Mouse (Mus musculus): Measurements from ENCODE around the gene Wdr45. TPM values are rescaled to one million over a fixed set of nuclear protein-coding genes. Genes with fewer than 3 reads are reported as not detected.
A peak's percentile ranks its signal among the peaks of the same experiment; 100 is the strongest.

Gene Wdr45
- total and polyA plus RNA-seq, 2 experiments from 2014 or later: 29.0 to 31.5 TPM

DNA sequence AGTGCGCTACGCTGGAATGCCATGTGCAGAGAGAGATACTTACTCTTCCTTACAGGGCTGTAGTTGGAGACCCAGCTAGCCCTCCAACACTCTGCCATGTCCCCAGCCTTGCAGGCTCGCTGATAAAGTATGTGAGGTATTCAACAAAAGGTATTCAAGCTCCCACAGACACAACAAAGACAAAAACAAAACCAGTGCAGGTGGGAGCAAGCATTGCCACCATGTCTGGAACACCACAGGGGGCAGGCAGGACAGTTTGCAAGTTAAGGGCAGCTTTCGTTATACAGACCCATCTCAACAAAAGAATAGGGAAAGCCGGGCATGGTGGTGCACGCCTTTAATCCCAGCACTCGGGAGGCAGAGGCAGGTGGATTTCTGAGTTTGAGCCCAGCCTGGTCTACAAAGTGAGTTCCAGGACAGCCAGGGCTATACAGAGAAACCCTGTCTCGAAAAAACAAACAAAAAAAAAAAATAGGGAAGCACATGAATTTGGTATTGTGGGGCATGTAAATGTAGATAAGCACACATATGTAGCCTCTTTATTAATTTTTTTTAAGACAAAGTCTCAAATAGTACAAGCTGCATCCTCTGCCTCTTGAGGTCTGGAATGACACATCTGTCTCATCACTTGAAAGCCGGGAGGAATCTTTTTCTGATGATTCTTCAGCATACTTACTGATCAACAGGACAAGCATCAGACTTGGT lies 61.5 kb downstream of the Wdr45 start:
- Histone ChIP-seq H3K36me3 (ENCODE audit: insufficient read depth) (no peaks in the 10 kb centered on the region; the same call in 1 of the 2 replicates), H3K27ac (ENCODE audit: low read depth, low read length) (no peak overlapping the region), H3K9ac (no peak overlapping the region), H3K4me3 (ENCODE audit: low read depth, low read length) (no peak overlapping the region), H3K4me2 (ENCODE audit: low read depth) (no peak overlapping the region), H3K4me1 (ENCODE audit: insufficient read depth) (no peaks in the 10 kb centered on the region), H3K9me3 (ENCODE audit: low read length) (no peaks in the 10 kb centered on the region), H3K27me3 (ENCODE audit: insufficient read depth, low read length) (no peaks in the 10 kb centered on the region)
- ATAC-seq (no peak), DNase-seq (no peak)
- no peak for TF ChIP-seq CTCF (IDR thresholded peaks at IDR 0.05; ENCODE audit: low read depth)
- WGBS: 76% methylated on average over 9 of the region's 9 CpGs

DNA sequence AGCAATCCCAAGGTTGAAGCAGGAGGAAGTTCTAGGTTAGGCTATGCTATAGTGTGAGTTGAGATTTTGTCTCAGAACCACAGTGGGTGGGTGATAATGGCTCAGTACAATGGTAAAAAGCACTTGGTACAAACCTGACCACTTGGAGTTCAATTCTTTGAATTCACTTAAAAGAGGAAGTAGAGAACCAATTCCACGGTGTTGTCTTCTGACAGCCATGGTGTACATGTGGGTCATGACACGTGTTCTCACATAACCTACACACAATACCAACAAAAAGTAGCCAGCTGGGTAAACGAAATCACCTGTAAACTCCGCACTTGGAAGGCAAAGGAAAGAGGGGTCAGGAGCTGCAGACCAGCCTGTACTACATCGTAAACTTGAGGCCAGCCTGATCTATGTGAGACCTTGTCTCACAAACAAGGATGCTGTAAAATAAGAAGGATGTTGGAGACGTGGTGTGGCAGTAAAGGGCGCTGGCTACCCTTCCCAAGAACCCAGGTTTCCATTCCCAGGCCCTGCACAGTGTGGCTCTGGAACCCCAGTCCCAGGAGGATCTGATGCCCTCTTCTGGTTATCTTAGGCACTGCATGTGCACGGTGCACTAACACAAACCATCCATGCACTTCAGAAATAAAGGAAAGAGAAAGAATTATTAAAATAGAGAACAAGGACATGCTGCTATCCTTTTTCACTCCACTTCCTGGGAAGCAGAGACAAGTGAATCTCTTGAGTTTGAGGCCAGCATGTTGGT lies 62.4 kb downstream of the Wdr45 start:
- peak; percentile 84 for ATAC-seq
- no peak overlapping the region for H3K27ac ChIP-seq (ENCODE audit: low read depth, low read length)

More for the DNA sequence above, 62.4 kb downstream of the Wdr45 start:
- 48% methylated on average over 8 of the region's 8 CpGs for WGBS
- H3K4me2 ChIP-seq (ENCODE audit: low read depth): no peak overlapping the region
- H3K4me1 ChIP-seq (ENCODE audit: insufficient read depth): no peaks in the 10 kb centered on the region
- TF ChIP-seq CTCF (IDR thresholded peaks at IDR 0.05; ENCODE audit: low read depth): peak; percentile 69
- no peaks in the 10 kb centered on the region for H3K36me3 ChIP-seq (ENCODE audit: insufficient read depth)
- peak; percentile 44 for DNase-seq
- no peaks in the 10 kb centered on the region for H3K9me3 ChIP-seq (ENCODE audit: low read length)
- no peak overlapping the region for H3K9ac ChIP-seq
- H3K4me3 ChIP-seq (ENCODE audit: low read depth, low read length): no peak overlapping the region
- H3K27me3 ChIP-seq (ENCODE audit: insufficient read depth, low read length): no peaks in the 10 kb centered on the region

Other genes starting within 250 kb of the Wdr45 start
- 0.23 TPM in 1 of 2 replicates, not detected in the other for gene Foxp3, start 140.7 kb upstream of the Wdr45 start, total RNA-seq (2014; rRNA removed)
- 0.11 and 0.23 TPM in 2 replicates for gene Foxp3, start 140.7 kb upstream of the Wdr45 start, polyA plus RNA-seq (2015; fragmentation: Nextera tagmentation; extraction: Ambion mirVana)
- 15.5 and 23.7 TPM in 2 replicates for gene Ppp1r3f, start 140.1 kb upstream of the Wdr45 start, total RNA-seq (2014; rRNA removed)
- 4.6 and 7.3 TPM in 2 replicates for gene Ppp1r3f, start 140.1 kb upstream of the Wdr45 start, polyA plus RNA-seq (2015; fragmentation: Nextera tagmentation; extraction: Ambion mirVana)
- gene Ccdc22, start 108.8 kb upstream of the Wdr45 start, total RNA-seq (2014; rRNA removed): 36.4 and 36.7 TPM in 2 replicates
- gene Ccdc22, start 108.8 kb upstream of the Wdr45 start, polyA plus RNA-seq (2015; fragmentation: Nextera tagmentation; extraction: Ambion mirVana): 25.8 and 27.5 TPM in 2 replicates
- gene Cacna1f, start 107.2 kb upstream of the Wdr45 start, total RNA-seq (2014; rRNA removed): 0.10 and 0.23 TPM in 2 replicates
- gene Cacna1f, start 107.2 kb upstream of the Wdr45 start, polyA plus RNA-seq (2015; fragmentation: Nextera tagmentation; extraction: Ambion mirVana): 0.06 and 0.10 TPM in 2 replicates
- 321 and 330 TPM in 2 replicates for gene Syp, start 75.9 kb upstream of the Wdr45 start, total RNA-seq (2014; rRNA removed)
- 190 and 242 TPM in 2 replicates for gene Syp, start 75.9 kb upstream of the Wdr45 start, polyA plus RNA-seq (2015; fragmentation: Nextera tagmentation; extraction: Ambion mirVana)
- gene Prickle3, start 57.1 kb upstream of the Wdr45 start, total RNA-seq (2014; rRNA removed): 1.2 TPM in 2 replicates
- 1.0 and 1.5 TPM in 2 replicates for gene Prickle3, start 57.1 kb upstream of the Wdr45 start, polyA plus RNA-seq (2015; fragmentation: Nextera tagmentation; extraction: Ambion mirVana)
- gene Plp2, start 42.9 kb upstream of the Wdr45 start, total RNA-seq (2014; rRNA removed): 15.7 and 24.3 TPM in 2 replicates
- 37.3 and 38.3 TPM in 2 replicates for gene Plp2, start 42.9 kb upstream of the Wdr45 start, polyA plus RNA-seq (2015; fragmentation: Nextera tagmentation; extraction: Ambion mirVana)
- 0.15 TPM in 1 of 2 replicates, not detected in the other for gene Magix, start 33.1 kb upstream of the Wdr45 start, total RNA-seq (2014; rRNA removed)
- 0.21 and 0.22 TPM in 2 replicates for gene Magix, start 33.1 kb upstream of the Wdr45 start, polyA plus RNA-seq (2015; fragmentation: Nextera tagmentation; extraction: Ambion mirVana)
- gene Gpkow, start 17.2 kb upstream of the Wdr45 start, total RNA-seq (2014; rRNA removed): 15.9 and 21.0 TPM in 2 replicates
- 36.4 and 41.2 TPM in 2 replicates for gene Gpkow, start 17.2 kb upstream of the Wdr45 start, polyA plus RNA-seq (2015; fragmentation: Nextera tagmentation; extraction: Ambion mirVana)
- 0.76 and 1.2 TPM in 2 replicates for gene Gm45208, start 7.9 kb downstream of the Wdr45 start, total RNA-seq (2014; rRNA removed)
- 0.91 TPM in 1 of 2 replicates, not detected in the other for gene Gm45208, start 7.9 kb downstream of the Wdr45 start, polyA plus RNA-seq (2015; fragmentation: Nextera tagmentation; extraction: Ambion mirVana)
- gene Praf2, start 14.1 kb downstream of the Wdr45 start, total RNA-seq (2014; rRNA removed): 87.2 and 89.6 TPM in 2 replicates
- gene Praf2, start 14.1 kb downstream of the Wdr45 start, polyA plus RNA-seq (2015; fragmentation: Nextera tagmentation; extraction: Ambion mirVana): 139 TPM in 2 replicates
- 149 and 202 TPM in 2 replicates for gene Ccdc120, start 36.6 kb downstream of the Wdr45 start, total RNA-seq (2014; rRNA removed)
- gene Ccdc120, start 36.6 kb downstream of the Wdr45 start, polyA plus RNA-seq (2015; fragmentation: Nextera tagmentation; extraction: Ambion mirVana): 59.3 and 66.3 TPM in 2 replicates
- gene Tfe3, start 48.2 kb downstream of the Wdr45 start, total RNA-seq (2014; rRNA removed): 12.8 and 20.4 TPM in 2 replicates
- 17.3 and 20.1 TPM in 2 replicates for gene Tfe3, start 48.2 kb downstream of the Wdr45 start, polyA plus RNA-seq (2015; fragmentation: Nextera tagmentation; extraction: Ambion mirVana)
- gene Gripap1, start 75.4 kb downstream of the Wdr45 start, total RNA-seq (2014; rRNA removed): 40.7 and 41.5 TPM in 2 replicates
- 46.0 and 62.4 TPM in 2 replicates for gene Gripap1, start 75.4 kb downstream of the Wdr45 start, polyA plus RNA-seq (2015; fragmentation: Nextera tagmentation; extraction: Ambion mirVana)
- gene Kcnd1, start 108.0 kb downstream of the Wdr45 start, total RNA-seq (2014; rRNA removed): 2.2 and 2.6 TPM in 2 replicates
- 4.1 and 4.8 TPM in 2 replicates for gene Kcnd1, start 108.0 kb downstream of the Wdr45 start, polyA plus RNA-seq (2015; fragmentation: Nextera tagmentation; extraction: Ambion mirVana)
- gene Otud5, start 127.0 kb downstream of the Wdr45 start, total RNA-seq (2014; rRNA removed): 73.7 and 76.8 TPM in 2 replicates
- 39.6 and 40.3 TPM in 2 replicates for gene Otud5, start 127.0 kb downstream of the Wdr45 start, polyA plus RNA-seq (2015; fragmentation: Nextera tagmentation; extraction: Ambion mirVana)
- 12.2 and 13.4 TPM in 2 replicates for gene Pim2, start 163.9 kb downstream of the Wdr45 start, total RNA-seq (2014; rRNA removed)
- 20.3 and 21.8 TPM in 2 replicates for gene Pim2, start 163.9 kb downstream of the Wdr45 start, polyA plus RNA-seq (2015; fragmentation: Nextera tagmentation; extraction: Ambion mirVana)
- 36.3 and 39.1 TPM in 2 replicates for gene Slc35a2, start 169.7 kb downstream of the Wdr45 start, total RNA-seq (2014; rRNA removed)
- 34.5 and 40.6 TPM in 2 replicates for gene Slc35a2, start 169.7 kb downstream of the Wdr45 start, polyA plus RNA-seq (2015; fragmentation: Nextera tagmentation; extraction: Ambion mirVana)
- 125 and 143 TPM in 2 replicates for gene Pqbp1, start 184.9 kb downstream of the Wdr45 start, total RNA-seq (2014; rRNA removed)
- gene Pqbp1, start 184.9 kb downstream of the Wdr45 start, polyA plus RNA-seq (2015; fragmentation: Nextera tagmentation; extraction: Ambion mirVana): 226 and 229 TPM in 2 replicates
- gene Timm17b, start 185.0 kb downstream of the Wdr45 start, total RNA-seq (2014; rRNA removed): 39.6 and 42.9 TPM in 2 replicates
- gene Timm17b, start 185.0 kb downstream of the Wdr45 start, polyA plus RNA-seq (2015; fragmentation: Nextera tagmentation; extraction: Ambion mirVana): 129 and 151 TPM in 2 replicates
- gene Gm10491, start 193.5 kb downstream of the Wdr45 start, total RNA-seq (2014; rRNA removed): not detected in 2 replicates
- gene Gm10491, start 193.5 kb downstream of the Wdr45 start, polyA plus RNA-seq (2015; fragmentation: Nextera tagmentation; extraction: Ambion mirVana): not detected in 2 replicates
- 1.2 TPM in 1 of 2 replicates, not detected in the other for gene Gm10490, start 195.2 kb downstream of the Wdr45 start, total RNA-seq (2014; rRNA removed)
- gene Gm10490, start 195.2 kb downstream of the Wdr45 start, polyA plus RNA-seq (2015; fragmentation: Nextera tagmentation; extraction: Ambion mirVana): not detected in 2 replicates
- 69.6 and 85.4 TPM in 2 replicates for gene Pcsk1n, start 205.5 kb downstream of the Wdr45 start, total RNA-seq (2014; rRNA removed)
- 344 and 434 TPM in 2 replicates for gene Pcsk1n, start 205.5 kb downstream of the Wdr45 start, polyA plus RNA-seq (2015; fragmentation: Nextera tagmentation; extraction: Ambion mirVana)
- not detected in 2 replicates for gene Eras, start 214.3 kb downstream of the Wdr45 start, total RNA-seq (2014; rRNA removed)
- gene Eras, start 214.3 kb downstream of the Wdr45 start, polyA plus RNA-seq (2015; fragmentation: Nextera tagmentation; extraction: Ambion mirVana): not detected in 2 replicates
- gene Hdac6, start 233.6 kb downstream of the Wdr45 start, total RNA-seq (2014; rRNA removed): 62.3 and 87.3 TPM in 2 replicates
- 42.3 and 51.8 TPM in 2 replicates for gene Hdac6, start 233.6 kb downstream of the Wdr45 start, polyA plus RNA-seq (2015; fragmentation: Nextera tagmentation; extraction: Ambion mirVana)